Mouse (Mus musculus): ENCODE measurements around the gene Rnd2. TPM values are rescaled to one million over a fixed set of nuclear protein-coding genes. Genes with fewer than 3 reads are reported as not detected.

The Rnd2 gene
- total RNA-seq (2023) = 1 to 10 TPM in 1 of 2 experiments, under 1 TPM in 1; 0.94 to 1.6 TPM

DNA sequence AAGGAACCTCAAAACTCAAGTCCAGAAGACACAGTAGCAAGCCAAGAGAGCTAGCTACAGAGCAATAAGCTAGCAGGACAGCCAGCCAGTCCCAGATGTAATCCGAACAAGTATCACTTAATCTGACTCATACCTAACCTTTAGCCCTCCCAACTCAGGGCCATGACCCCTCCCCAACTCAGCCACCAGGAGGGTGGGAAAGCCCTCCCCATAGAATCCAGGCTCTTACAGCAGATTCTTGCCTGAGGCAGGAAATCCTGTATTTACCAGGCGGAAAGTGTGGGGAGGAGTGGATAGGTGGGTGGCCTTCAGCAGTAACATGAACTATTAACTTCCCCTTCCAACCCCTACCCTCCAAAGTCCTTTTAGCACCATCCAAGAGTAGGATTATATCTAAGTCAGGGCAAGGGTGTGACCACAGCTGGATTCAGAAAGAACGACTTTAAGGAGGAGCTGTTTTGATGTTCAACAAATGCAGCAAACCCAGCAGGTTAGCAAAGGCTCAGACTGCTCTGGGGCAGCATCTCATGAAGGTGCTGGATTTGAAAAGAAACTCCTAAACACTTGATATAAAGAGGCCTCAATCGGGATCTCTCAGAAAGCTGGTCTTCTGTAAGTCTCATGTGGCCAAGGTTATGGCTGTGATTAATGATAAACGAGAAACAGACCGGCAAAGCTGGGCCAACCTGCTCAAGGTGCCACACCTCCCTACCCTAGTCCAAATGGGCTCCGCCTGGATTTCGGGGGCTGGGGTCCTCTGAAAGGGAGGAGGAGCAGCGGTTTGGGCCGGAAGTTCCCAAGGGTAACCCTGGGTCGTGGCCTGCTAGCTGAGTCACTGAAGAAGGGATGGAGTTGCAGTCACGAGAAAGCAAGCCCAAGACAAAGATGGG is at the start of gene Rnd2:
TSS of gene Rnd2 (plus strand) at position 789 of the 890 bp plus-strand sequence.

DNA sequence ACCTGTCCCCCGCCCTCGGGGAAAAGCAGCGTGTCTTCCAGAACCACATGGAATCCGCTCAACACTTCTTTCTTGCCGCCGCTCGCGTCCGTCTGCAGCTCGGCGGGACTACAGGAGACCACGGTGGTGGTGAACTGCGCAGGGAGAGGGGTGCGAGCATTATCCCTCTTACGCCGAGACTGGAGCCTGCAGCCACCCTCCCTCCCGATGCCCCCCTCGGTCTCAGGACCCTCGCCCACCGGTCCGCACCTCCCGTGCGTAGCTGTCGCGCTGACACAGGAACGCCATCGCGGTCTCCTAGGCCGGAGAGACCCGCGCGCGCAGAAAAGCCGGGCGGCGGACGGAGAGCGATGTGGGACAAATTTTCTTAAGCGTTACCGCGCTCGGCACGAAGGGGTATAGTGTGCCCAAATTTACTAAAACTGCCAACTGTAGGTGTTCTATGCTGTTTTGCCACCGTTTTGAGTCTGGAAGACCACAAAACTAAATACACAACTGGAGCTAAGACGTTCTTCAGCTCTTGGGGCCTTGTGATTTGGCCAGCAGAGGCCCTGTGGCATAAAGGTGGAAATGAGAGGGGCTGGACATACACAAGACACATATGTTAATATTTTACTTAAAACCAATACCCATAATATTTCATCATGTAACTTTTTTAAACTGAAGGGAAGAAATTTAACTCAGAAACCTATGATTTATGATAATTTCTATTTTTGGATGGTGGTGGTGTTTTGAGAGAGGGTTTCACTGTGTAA is 47.5 kb upstream of the Rnd2 start, which contains the start of gene Aarsd1:
TSS of gene Aarsd1 (minus strand) at position 515 of the 755 bp plus-strand sequence.

GRCm38 (mm10) chr11:101424105-101424851 is 40.5 kb upstream of the Rnd2 start, which contains the start of gene Gm27029:
Gene Gm27029 (minus strand): TSS chr11:101424796.

GRCm38 (mm10) chr11:101424925-101425813 is 39.6 kb upstream of the Rnd2 start, which contains the start of the genes Rundc1 and Ptges3l:
Gene Rundc1 (plus strand): TSS chr11:101425085.
Gene Ptges3l (minus strand): TSS chr11:101425333.

GRCm38 (mm10) chr11:101442127-101442693 is 22.6 kb upstream of the Rnd2 start, which contains the start of gene Rpl27:
Gene Rpl27 (plus strand): TSS chr11:101442298.

GRCm38 (mm10) chr11:101448274-101448746 is 16.5 kb upstream of the Rnd2 start, which contains the start of gene Ifi35:
Gene Ifi35 (plus strand): TSS chr11:101448407.

DNA sequence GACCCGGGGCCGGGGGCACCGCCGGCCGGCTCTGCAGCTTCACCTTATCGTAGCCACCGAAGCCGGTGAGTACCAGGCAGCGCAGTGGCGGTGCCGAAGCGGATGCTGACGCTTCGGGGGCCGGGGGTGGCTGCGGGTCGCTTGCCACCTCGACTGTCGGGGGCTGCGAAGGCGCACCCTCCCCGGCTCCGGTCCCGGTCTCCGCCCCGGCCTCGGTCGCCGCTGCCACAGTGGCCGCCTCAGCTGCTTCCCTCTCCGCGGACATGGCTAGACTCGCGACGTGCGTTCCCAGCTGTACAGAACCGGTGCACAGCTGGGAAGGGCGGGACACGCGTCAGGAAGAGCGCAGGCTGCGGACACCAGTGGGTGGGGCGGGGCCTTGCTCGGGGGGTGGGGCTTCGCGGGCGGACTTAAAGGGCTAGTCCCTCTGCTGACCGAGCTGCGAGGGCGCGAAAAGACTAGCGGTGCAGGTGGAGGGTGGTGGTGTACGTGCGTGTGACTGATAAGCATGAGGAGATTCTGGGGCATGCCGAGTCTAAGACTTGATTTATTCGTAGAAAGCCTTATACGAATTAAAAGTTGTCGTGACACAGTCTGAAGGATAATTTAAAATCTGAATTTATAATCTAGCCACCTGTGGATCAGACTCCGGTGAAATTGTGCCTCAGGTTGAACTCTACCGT is 1.2 kb downstream of the Rnd2 start, which contains the start of gene Vat1:
TSS of gene Vat1 (minus strand) at position 362 of the 683 bp plus-strand sequence.

Other genes with a start within 250 kb of the Rnd2 start
- 10 to 100 TPM; 55.4 to 58.7 TPM for gene Ezh1, start 238.5 kb upstream of the Rnd2 start, total RNA-seq (2023)
- gene Ramp2, start 219.0 kb upstream of the Rnd2 start, total RNA-seq (2023) = not detected
- gene Vps25, start 211.3 kb upstream of the Rnd2 start, total RNA-seq (2023) = 10 to 100 TPM; 61.8 to 65.1 TPM
- gene Wnk4, start 204.4 kb upstream of the Rnd2 start, total RNA-seq (2023) = under 1 TPM in 1 of 2 experiments, not detected in 1; 0.21 TPM
- gene Cntd1, start 186.0 kb upstream of the Rnd2 start, total RNA-seq (2023) = not detected
- 10 to 100 TPM; 37.7 to 38.0 TPM for gene Coa3, start 185.9 kb upstream of the Rnd2 start, total RNA-seq (2023)
- gene Becn1, start 162.7 kb upstream of the Rnd2 start, total RNA-seq (2023) = 100 to 1,000 TPM; 158 to 172 TPM
- gene Psme3, start 148.8 kb upstream of the Rnd2 start, total RNA-seq (2023) = 10 to 100 TPM; 74.0 to 80.6 TPM
- 1 to 10 TPM; 3.5 to 4.1 TPM for gene Aoc2, start 139.9 kb upstream of the Rnd2 start, total RNA-seq (2023)
- gene Aoc3, start 134.4 kb upstream of the Rnd2 start, total RNA-seq (2023) = not detected
- gene G6pc, start 97.4 kb upstream of the Rnd2 start, total RNA-seq (2023) = not detected
- gene Aarsd1, start 47.4 kb upstream of the Rnd2 start, total RNA-seq (2023) = 10 to 100 TPM in 1 of 2 experiments, 1 to 10 TPM in 1; 9.5 to 13.1 TPM
- gene Gm27029, start 40.2 kb upstream of the Rnd2 start, total RNA-seq (2023) = under 1 TPM in 1 of 2 experiments, not detected in 1; 0.66 TPM
- gene Rundc1, start 39.9 kb upstream of the Rnd2 start, total RNA-seq (2023) = 10 to 100 TPM; 12.3 to 12.9 TPM
- under 1 TPM; 0.36 to 0.73 TPM for gene Ptges3l, start 39.7 kb upstream of the Rnd2 start, total RNA-seq (2023)
- gene Rpl27, start 22.7 kb upstream of the Rnd2 start, total RNA-seq (2023) = 100 to 1,000 TPM in 1 of 2 experiments, 10 to 100 TPM in 1; 49.3 to 126 TPM
- gene Ifi35, start 16.6 kb upstream of the Rnd2 start, total RNA-seq (2023) = 10 to 100 TPM; 53.4 to 61.1 TPM
- gene Vat1, start 1.2 kb downstream of the Rnd2 start, total RNA-seq (2023) = 10 to 100 TPM; 31.7 to 40.3 TPM
- gene Brca1, start 87.0 kb downstream of the Rnd2 start, total RNA-seq (2023) = 1 to 10 TPM in 1 of 2 experiments, under 1 TPM in 1; 0.76 to 1.1 TPM
- 100 to 1,000 TPM; 101 to 115 TPM for gene Nbr1, start 87.2 kb downstream of the Rnd2 start, total RNA-seq (2023)
- 10 to 100 TPM; 43.4 to 78.1 TPM for gene Tmem106a, start 117.2 kb downstream of the Rnd2 start, total RNA-seq (2023)
- not detected for gene Gm11634, start 134.3 kb downstream of the Rnd2 start, total RNA-seq (2023)
- 10 to 100 TPM; 19.6 to 19.7 TPM for gene Rdm1, start 162.2 kb downstream of the Rnd2 start, total RNA-seq (2023)
- gene Arl4d, start 200.5 kb downstream of the Rnd2 start, total RNA-seq (2023) = 1 to 10 TPM; 2.3 to 4.5 TPM